Mouse (Mus musculus): ENCODE data around the gene Vrk1. TPM values are rescaled to one million over a fixed set of nuclear protein-coding genes. Genes with fewer than 3 reads are reported as not detected.

Gene Vrk1
- polyA plus RNA-seq, 1 experiment: 16.6 TPM

GRCm38 (mm10) chr12:105995940-105996339 is 14.1 kb upstream of the Vrk1 start:
- Histone ChIP-seq H3K4me3 (replicated peaks) (no peak overlapping the region), H3K27me3 (replicated peaks) (peaks cover 30% of the 10 kb centered on the region), H3K9me3 (peaks cover 7% of the 10 kb centered on the region), H3K4me1 (no peaks in the 10 kb centered on the region), H3K36me3 (replicated peaks; ENCODE audit: low read length) (no peaks in the 10 kb centered on the region)
- TF ChIP-seq FLI1 (IDR thresholded peaks at IDR 0.05; ENCODE audit: low read length) (no peak), GATA1 (IDR thresholded peaks at IDR 0.05; ENCODE audit: borderline replicate concordance, low read length) (no peak)

DNA sequence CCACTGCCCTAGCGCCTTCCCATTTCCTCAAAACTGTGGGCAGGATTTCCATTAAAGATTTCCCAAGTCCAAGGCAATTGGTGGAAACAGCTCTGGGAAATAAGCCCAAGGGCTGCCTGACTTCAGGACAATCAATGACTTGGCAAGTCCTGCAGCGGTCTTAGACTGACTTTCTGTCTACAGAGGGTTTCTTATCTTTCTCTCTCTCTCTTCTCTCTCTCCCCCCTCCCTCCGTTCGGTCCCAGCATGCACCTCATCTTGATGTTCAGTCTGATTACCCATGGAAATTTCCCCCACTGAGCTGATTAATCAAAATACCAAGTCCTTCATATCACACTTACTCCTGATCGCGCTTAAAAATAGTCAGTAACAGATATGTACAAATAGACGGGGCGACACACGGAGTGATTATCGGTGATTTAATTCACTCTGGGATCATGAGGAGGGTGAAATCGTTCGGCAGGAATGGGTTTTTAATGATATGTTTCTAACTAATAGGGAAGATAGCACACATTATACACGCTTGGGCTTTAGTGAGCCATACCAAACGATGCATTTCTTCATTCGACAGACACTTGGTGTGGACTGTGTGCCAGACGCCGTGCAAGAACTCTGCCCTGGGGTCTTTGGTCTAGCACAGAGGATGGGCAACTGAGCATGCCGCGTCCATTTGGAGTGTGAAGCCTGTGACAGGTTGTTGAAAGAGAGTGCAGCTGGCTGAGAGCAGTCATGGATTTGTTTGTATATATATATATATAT is 12.8 kb upstream of the Vrk1 start:
- no peak overlapping the region for H3K4me3 ChIP-seq (replicated peaks)
- peaks cover 2% of the 10 kb centered on the region; the same call in 1 of the 2 replicates for H3K9me3 ChIP-seq
- TF ChIP-seq FLI1 (IDR thresholded peaks at IDR 0.05; ENCODE audit: low read length) (no peak), GATA1 (IDR thresholded peaks at IDR 0.05; ENCODE audit: borderline replicate concordance, low read length) (no peak)
- H3K27me3 ChIP-seq (replicated peaks): peaks cover 30% of the 10 kb centered on the region
- H3K36me3 ChIP-seq (replicated peaks; ENCODE audit: low read length): no peaks in the 10 kb centered on the region
- H3K4me1 ChIP-seq: no peaks in the 10 kb centered on the region

DNA sequence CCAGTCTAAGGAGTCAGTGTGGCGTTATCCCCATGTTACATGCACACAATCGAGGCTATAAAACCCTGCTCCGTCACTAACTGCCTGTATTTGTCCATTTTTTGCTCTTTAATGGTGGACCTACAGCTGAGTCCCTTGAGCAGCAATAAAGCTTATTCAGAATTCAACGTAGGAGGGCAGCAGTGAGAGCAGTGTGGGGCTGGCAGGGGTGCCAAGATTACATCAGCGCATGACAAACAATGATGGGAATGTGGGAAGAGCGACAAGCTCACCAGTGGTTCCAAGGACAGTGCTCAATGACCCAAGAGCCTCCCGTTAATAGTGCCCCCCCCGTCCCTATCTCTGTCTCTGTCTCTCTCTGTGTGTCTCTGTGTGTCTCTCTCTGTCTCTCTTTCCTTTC is 8.3 kb upstream of the Vrk1 start:
- peaks cover 27% of the 10 kb centered on the region for H3K4me1 ChIP-seq
- no peak overlapping the region for H3K4me3 ChIP-seq (replicated peaks)
- H3K9me3 ChIP-seq: peaks cover 5% of the 10 kb centered on the region; the same call in 1 of the 2 replicates
- no peak for TF ChIP-seq FLI1 (IDR thresholded peaks at IDR 0.05; ENCODE audit: low read length)
- TF ChIP-seq GATA1 (IDR thresholded peaks at IDR 0.05; ENCODE audit: borderline replicate concordance, low read length): no peak
- no peaks in the 10 kb centered on the region for H3K36me3 ChIP-seq (replicated peaks; ENCODE audit: low read length)
- peaks cover 15% of the 10 kb centered on the region for H3K27me3 ChIP-seq (replicated peaks)

- Histone ChIP-seq H3K27me3 (replicated peaks) (peaks cover 12% of the 10 kb centered on the region), H3K4me3 (replicated peaks) (peak overlapping the region; percentile 1), H3K36me3 (replicated peaks; ENCODE audit: low read length) (no peaks in the 10 kb centered on the region), H3K4me1 (peaks cover 48% of the 10 kb centered on the region), H3K9me3 (peaks cover 5% of the 10 kb centered on the region; the same call in 1 of the 2 replicates)
- TF ChIP-seq FLI1 (IDR thresholded peaks at IDR 0.05; ENCODE audit: low read length): no peak
- no peak for TF ChIP-seq GATA1 (IDR thresholded peaks at IDR 0.05; ENCODE audit: borderline replicate concordance, low read length)
Measured at GRCm38 (mm10) chr12:106004719-106005118, 5.3 kb upstream of the Vrk1 start.

DNA sequence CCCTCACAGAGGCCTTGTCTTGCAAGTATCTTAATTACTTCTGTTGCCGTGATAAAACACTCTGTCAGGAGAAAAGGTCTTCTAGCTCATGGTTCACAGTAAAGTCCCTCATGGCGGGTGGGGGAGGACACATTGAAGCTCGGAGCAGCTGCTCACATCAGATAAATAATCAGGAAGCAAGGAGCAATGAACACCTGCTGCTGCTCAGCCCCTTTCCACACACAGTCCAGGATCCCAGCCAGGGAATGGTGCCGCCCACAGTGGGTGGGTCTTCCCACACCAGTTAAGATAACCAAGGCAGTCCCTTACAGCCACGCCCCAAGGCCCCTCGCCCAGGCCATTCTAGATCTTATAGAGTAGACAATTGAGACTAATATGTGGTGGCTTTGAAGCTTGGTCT is 3.8 kb upstream of the Vrk1 start:
- Histone ChIP-seq H3K4me3 (replicated peaks) (no peak overlapping the region), H3K4me1 (peaks cover 51% of the 10 kb centered on the region), H3K27me3 (replicated peaks) (peaks cover 8% of the 10 kb centered on the region), H3K9me3 (peaks cover 5% of the 10 kb centered on the region; the same call in 1 of the 2 replicates), H3K36me3 (replicated peaks; ENCODE audit: low read length) (no peaks in the 10 kb centered on the region)
- TF ChIP-seq GATA1 (IDR thresholded peaks at IDR 0.05; ENCODE audit: borderline replicate concordance, low read length): no peak
- TF ChIP-seq FLI1 (IDR thresholded peaks at IDR 0.05; ENCODE audit: low read length): no peak

GRCm38 (mm10) chr12:106008348-106009050 is 1.5 kb upstream of the Vrk1 start:
- peaks cover 62% of the 10 kb centered on the region for H3K4me1 ChIP-seq
- peaks cover 2% of the 10 kb centered on the region for H3K27me3 ChIP-seq (replicated peaks)
- TF ChIP-seq FLI1 (IDR thresholded peaks at IDR 0.05; ENCODE audit: low read length) (no peak), GATA1 (IDR thresholded peaks at IDR 0.05; ENCODE audit: borderline replicate concordance, low read length) (no peak)
- H3K9me3 ChIP-seq: no peaks in the 10 kb centered on the region
- H3K36me3 ChIP-seq (replicated peaks; ENCODE audit: low read length): peaks cover 4% of the 10 kb centered on the region
- H3K4me3 ChIP-seq (replicated peaks): peak overlapping the region; percentile 44

GRCm38 (mm10) chr12:106009122-106009870 is 732 bp upstream of the Vrk1 start:
- no peaks in the 10 kb centered on the region for H3K27me3 ChIP-seq (replicated peaks)
- TF ChIP-seq FLI1 (IDR thresholded peaks at IDR 0.05; ENCODE audit: low read length) (no peak), GATA1 (IDR thresholded peaks at IDR 0.05; ENCODE audit: borderline replicate concordance, low read length) (no peak)
- peaks cover 59% of the 10 kb centered on the region for H3K4me1 ChIP-seq
- no peaks in the 10 kb centered on the region for H3K9me3 ChIP-seq
- H3K36me3 ChIP-seq (replicated peaks; ENCODE audit: low read length): peaks cover 11% of the 10 kb centered on the region
- peak overlapping the region; percentile 96 for H3K4me3 ChIP-seq (replicated peaks)

DNA sequence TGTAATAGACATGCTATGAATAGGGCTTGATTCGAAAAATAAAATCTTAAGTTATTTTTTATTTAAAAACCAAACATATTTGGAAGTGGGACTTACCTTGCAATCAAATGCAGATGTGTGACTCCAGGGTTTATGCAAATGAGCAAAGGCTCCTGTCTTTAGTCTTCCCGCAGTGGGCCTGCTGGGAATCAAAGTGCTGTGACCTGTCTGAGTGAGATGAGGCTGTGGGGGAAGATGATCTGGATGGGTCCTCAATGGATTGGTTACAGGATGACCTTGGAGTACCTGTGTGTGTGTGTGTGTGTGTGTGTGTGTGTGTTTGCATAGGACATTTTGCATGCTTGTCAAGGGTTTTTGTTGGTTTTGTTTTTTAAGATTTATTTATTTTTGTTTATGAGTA is 2.1 kb downstream of the Vrk1 start:
- no peak for TF ChIP-seq GATA1 (IDR thresholded peaks at IDR 0.05; ENCODE audit: borderline replicate concordance, low read length)
- TF ChIP-seq FLI1 (IDR thresholded peaks at IDR 0.05; ENCODE audit: low read length): no peak
- peaks cover 20% of the 10 kb centered on the region for H3K36me3 ChIP-seq (replicated peaks; ENCODE audit: low read length)
- H3K4me1 ChIP-seq: peaks cover 45% of the 10 kb centered on the region
- H3K27me3 ChIP-seq (replicated peaks): no peaks in the 10 kb centered on the region
- no peaks in the 10 kb centered on the region for H3K9me3 ChIP-seq
- H3K4me3 ChIP-seq (replicated peaks): no peak overlapping the region

DNA sequence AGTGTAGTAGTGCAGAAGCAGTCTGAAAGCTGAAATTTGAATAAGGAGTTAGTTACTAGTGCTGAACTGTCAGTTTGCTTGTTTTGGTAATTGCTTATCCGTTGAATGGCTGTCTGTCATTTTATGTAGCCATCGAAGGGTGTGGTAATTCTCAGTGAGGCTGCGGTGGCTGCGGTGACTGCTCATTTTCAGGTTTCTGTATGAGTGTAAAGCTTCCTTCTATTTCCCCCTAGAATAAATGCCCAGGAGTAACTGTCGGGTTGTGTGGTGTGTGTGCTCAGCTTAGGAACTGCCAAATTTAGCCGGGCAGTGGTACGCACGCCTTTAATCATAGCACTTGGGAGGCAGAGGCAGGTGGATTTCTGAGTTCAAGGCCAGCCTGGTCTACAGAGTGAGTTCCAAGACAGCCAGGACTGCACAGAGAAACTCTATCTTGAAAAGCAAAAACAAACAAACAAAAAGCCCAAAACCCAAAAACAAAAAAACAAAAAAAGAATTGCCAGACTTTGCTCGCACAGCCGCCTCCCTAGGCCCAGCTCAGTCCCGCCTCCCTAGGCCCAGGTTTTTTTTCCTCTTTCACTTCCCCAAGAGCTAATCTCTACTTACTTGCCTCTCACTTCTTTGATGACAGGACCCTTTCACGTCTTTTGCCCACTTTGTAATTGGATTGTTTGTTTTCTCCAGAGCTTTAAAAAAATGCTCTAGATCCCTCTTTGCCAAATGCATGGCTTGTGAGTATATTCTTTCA is 6.4 kb downstream of the Vrk1 start:
- TF ChIP-seq GATA1 (IDR thresholded peaks at IDR 0.05; ENCODE audit: borderline replicate concordance, low read length) (no peak), FLI1 (IDR thresholded peaks at IDR 0.05; ENCODE audit: low read length) (no peak)
- peaks cover 33% of the 10 kb centered on the region for H3K4me1 ChIP-seq
- H3K36me3 ChIP-seq (replicated peaks; ENCODE audit: low read length): peaks cover 28% of the 10 kb centered on the region
- no peaks in the 10 kb centered on the region for H3K27me3 ChIP-seq (replicated peaks)
- no peak overlapping the region for H3K4me3 ChIP-seq (replicated peaks)
- H3K9me3 ChIP-seq: no peaks in the 10 kb centered on the region

Data from megakaryocyte, embryonic 14.5 days (primary cell).